Mouse (Mus musculus) hindlimb bud, embryonic 11.5 days (tissue): Measurements from ENCODE around the gene Ift52.
"Not testable (repeated sequence)": the region's sequence is repeated elsewhere in the genome, so short reads cannot be mapped to it uniquely, and the experiment has no call there.

Experiments used
- DNase-seq: peaks from one replicate; pipeline ENCODE4 v3.0.0-alpha.2; 2012; ENCODE audit warnings: low read depth, low spot score; ENCODE audit errors: extremely low spot score

Gene Ift52

GRCm38 (mm10) chr2:163031289-163031688 is 14.1 kb downstream of the Ift52 start:
- no peak for DNase-seq

- DNase-seq: no peak
Observed at GRCm38 (mm10) chr2:163031757-163032156, 14.6 kb downstream of the Ift52 start.

- no peak for DNase-seq
Observed at GRCm38 (mm10) chr2:163032622-163033021, 15.5 kb downstream of the Ift52 start.

GRCm38 (mm10) chr2:163039940-163040339 is 22.8 kb downstream of the Ift52 start:
- no peak for DNase-seq

GRCm38 (mm10) chr2:163048125-163048524 is 31.0 kb downstream of the Ift52 start:
- no peak for DNase-seq

GRCm38 (mm10) chr2:163049116-163049515 is 32.0 kb downstream of the Ift52 start:
- no peak for DNase-seq

- no peak for DNase-seq
Observed at GRCm38 (mm10) chr2:163051691-163052090, 34.5 kb downstream of the Ift52 start.

GRCm38 (mm10) chr2:163052101-163052500 is 34.9 kb downstream of the Ift52 start:
- DNase-seq: no peak

GRCm38 (mm10) chr2:163052826-163053225 is 35.7 kb downstream of the Ift52 start:
- DNase-seq: no peak

GRCm38 (mm10) chr2:163054335-163054840 is 37.2 kb downstream of the Ift52 start, which contains the start of gene Mybl2:
Gene Mybl2, plus strand, starts transcription at chr2:163054687.
- peak; percentile 83 for DNase-seq

- DNase-seq: no peak
Observed at GRCm38 (mm10) chr2:163054891-163055494, 37.8 kb downstream of the Ift52 start.

GRCm38 (mm10) chr2:163055715-163056114 is 38.6 kb downstream of the Ift52 start:
- no peak for DNase-seq

- DNase-seq: no peak
Observed at GRCm38 (mm10) chr2:163056584-163056983, 39.4 kb downstream of the Ift52 start.

GRCm38 (mm10) chr2:163058981-163059380 is 41.8 kb downstream of the Ift52 start:
- DNase-seq: not testable (repeated sequence)

GRCm38 (mm10) chr2:163060630-163061029 is 43.5 kb downstream of the Ift52 start:
- no peak for DNase-seq

- no peak for DNase-seq
Observed at GRCm38 (mm10) chr2:163061203-163062118, 44.3 kb downstream of the Ift52 start.

- no peak for DNase-seq
Observed at GRCm38 (mm10) chr2:163062119-163062508, 45.0 kb downstream of the Ift52 start.

- DNase-seq: no peak
Observed at GRCm38 (mm10) chr2:163066326-163066725, 49.2 kb downstream of the Ift52 start.

GRCm38 (mm10) chr2:163067233-163067632 is 50.1 kb downstream of the Ift52 start:
- no peak for DNase-seq

- no peak for DNase-seq
Observed at GRCm38 (mm10) chr2:163070213-163070612, 53.1 kb downstream of the Ift52 start.

GRCm38 (mm10) chr2:163071590-163071989 is 54.4 kb downstream of the Ift52 start:
- no peak for DNase-seq
